Mouse (Mus musculus): ENCODE data around the gene Hip1r. TPM values are rescaled to one million over a fixed set of nuclear protein-coding genes. Genes with fewer than 3 reads are reported as not detected.

Gene Hip1r
- polyA plus RNA-seq, 1 experiment from 2014 or later: 14.5 TPM

DNA sequence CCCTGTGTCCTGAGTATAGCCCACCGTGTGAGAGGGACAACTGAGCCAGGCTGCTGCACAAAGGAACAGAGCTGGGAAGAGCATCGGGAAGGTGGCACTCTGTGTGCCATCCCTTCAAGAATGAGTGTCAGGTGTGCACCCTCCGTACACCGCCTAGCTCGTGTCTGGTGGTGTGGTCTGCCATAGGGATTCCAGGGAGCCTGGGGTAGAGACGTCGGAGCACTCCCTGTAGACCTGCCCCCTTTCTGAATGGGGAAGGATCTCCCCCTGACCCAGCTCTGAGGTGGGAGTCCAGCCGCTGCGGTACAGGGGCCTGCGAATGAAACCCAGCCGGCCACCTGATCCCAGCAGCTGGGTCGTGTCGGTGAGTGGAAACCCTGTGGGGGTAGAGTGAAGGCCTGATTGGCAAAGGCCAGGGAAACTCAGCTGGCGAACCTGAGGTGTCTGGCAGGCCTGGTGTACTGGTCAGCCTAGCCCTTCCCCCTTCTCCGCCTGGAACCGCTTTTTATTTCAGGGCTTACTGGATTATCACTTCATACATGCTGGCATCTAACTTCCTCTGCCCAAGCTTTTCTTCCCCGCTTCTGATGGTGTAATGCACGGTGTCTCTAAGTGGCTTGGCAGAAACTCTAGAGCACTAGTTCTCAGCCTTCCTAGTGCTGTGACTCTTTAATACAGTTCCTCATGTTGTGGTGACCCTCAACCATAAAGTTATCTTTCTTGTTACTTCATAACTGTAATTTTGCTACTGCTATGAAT is 6.0 kb downstream of the Hip1r start:
- no peaks in the 10 kb centered on the region for H3K9me3 ChIP-seq (ENCODE audit: control insufficient read depth, low read length)
- peaks cover 7% of the 10 kb centered on the region; the same call in 1 of the 2 replicates for H3K27me3 ChIP-seq (ENCODE audit: control insufficient read depth, insufficient read depth, low read depth, low read length)
- no peak for ATAC-seq (ENCODE audit: low read depth)
- H3K4me3 ChIP-seq (ENCODE audit: low read length): no peak overlapping the region
- no peak overlapping the region for H3K27ac ChIP-seq (ENCODE audit: low read length)
- 64% methylated on average over 18 of the region's 18 CpGs for WGBS
- no peak overlapping the region for H3K9ac ChIP-seq (ENCODE audit: low read length)
- H3K4me2 ChIP-seq (ENCODE audit: low read depth, low read length): no peak overlapping the region
- H3K36me3 ChIP-seq (ENCODE audit: control insufficient read depth, insufficient read depth, low read length): no peaks in the 10 kb centered on the region
- peaks cover 29% of the 10 kb centered on the region for H3K4me1 ChIP-seq (replicated peaks; ENCODE audit: control insufficient read depth, insufficient read depth, low read length)

DNA sequence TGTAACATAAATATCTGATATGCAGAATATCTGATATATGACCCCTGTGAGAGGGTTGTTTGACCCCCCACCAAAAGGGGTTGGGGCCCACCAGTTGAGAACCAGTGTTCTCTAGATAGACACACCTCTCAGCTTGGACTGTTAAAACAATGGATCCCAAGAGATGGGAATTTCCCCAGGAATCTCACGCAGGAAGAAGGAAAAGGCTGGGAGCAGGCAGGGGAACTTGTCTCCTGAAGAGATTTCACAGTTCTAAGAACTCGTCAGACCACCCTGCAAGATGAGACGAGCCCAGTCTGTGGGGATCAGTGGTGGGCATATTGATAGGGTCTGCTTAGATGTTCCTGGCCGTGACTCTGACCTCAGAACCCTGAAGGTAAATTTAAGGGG is 6.5 kb downstream of the Hip1r start:
- no peak overlapping the region for H3K9ac ChIP-seq (ENCODE audit: low read length)
- 48% methylated on average over 4 of the region's 4 CpGs for WGBS
- H3K4me3 ChIP-seq (ENCODE audit: low read length): no peak overlapping the region
- H3K9me3 ChIP-seq (ENCODE audit: control insufficient read depth, low read length): no peaks in the 10 kb centered on the region
- no peaks in the 10 kb centered on the region for H3K36me3 ChIP-seq (ENCODE audit: control insufficient read depth, insufficient read depth, low read length)
- peak overlapping the region; percentile 43 for H3K27ac ChIP-seq (ENCODE audit: low read length)
- peaks cover 3% of the 10 kb centered on the region; the same call in 1 of the 2 replicates for H3K27me3 ChIP-seq (ENCODE audit: control insufficient read depth, insufficient read depth, low read depth, low read length)
- no peak for ATAC-seq (ENCODE audit: low read depth)
- peaks cover 26% of the 10 kb centered on the region for H3K4me1 ChIP-seq (replicated peaks; ENCODE audit: control insufficient read depth, insufficient read depth, low read length)
- H3K4me2 ChIP-seq (ENCODE audit: low read depth, low read length): no peak overlapping the region

DNA sequence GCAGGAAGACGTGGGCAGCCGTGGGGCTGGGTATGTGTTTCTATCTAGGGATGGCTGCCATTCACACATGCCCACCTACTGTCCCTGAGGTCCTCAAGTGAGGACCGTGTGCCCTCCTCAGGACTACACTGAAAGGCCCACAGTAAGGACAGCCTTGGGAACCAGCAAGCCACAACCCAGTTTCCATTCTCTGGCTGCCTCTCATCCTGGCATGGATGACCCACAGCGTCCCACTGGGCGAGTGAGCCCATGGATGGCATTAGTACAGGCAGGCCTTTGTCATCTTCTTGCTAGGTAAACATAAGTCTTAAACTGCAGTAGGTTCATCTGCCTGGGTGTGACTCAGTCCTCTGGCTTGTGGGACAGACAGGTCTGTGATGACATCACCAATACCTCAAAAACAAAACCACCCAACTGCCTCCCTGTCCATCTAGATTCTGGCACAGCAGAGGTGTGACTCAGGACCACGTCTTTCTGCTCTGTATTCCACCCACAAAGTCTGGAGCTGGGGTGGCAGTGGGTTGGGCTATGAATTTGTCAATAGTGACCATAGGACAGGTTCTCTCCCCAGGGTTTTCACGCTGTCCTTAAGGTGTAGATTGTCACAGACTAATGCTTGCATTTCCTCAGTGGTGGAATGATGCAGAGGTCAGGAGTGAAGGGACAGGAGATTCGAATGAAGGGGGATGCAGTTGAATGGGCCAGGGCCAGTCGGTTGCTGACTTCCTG is 7.3 kb downstream of the Hip1r start:
- no peak for ATAC-seq (ENCODE audit: low read depth)
- Histone ChIP-seq H3K9ac (ENCODE audit: low read length) (no peak overlapping the region), H3K27me3 (ENCODE audit: control insufficient read depth, insufficient read depth, low read depth, low read length) (no peaks in the 10 kb centered on the region), H3K36me3 (ENCODE audit: control insufficient read depth, insufficient read depth, low read length) (no peaks in the 10 kb centered on the region), H3K4me1 (replicated peaks; ENCODE audit: control insufficient read depth, insufficient read depth, low read length) (peaks cover 25% of the 10 kb centered on the region), H3K4me3 (ENCODE audit: low read length) (no peak overlapping the region), H3K27ac (ENCODE audit: low read length) (peak overlapping the region; percentile 12; the same call in 1 of the 2 replicates), H3K4me2 (ENCODE audit: low read depth, low read length) (no peak overlapping the region), H3K9me3 (ENCODE audit: control insufficient read depth, low read length) (no peaks in the 10 kb centered on the region)
- WGBS: 69% methylated on average over 9 of the region's 9 CpGs

DNA sequence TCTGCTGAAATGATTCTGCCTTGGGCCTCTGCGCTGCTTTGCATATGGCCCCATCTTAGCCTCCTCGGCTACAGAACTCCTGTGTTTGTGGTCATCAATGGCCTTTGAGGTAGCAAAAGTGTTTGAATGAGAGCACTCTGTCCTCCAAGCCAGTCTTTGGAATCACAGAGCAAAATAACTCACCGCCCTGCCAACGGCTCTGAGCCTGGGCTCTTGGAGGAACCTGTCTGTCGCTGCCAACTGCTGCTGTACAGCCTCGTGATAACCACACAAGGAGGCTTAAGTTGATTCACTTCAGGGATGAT is 7.8 kb downstream of the Hip1r start:
- ATAC-seq (ENCODE audit: low read depth): no peak
- Histone ChIP-seq H3K27ac (ENCODE audit: low read length) (no peak overlapping the region), H3K4me2 (ENCODE audit: low read depth, low read length) (no peak overlapping the region), H3K9ac (ENCODE audit: low read length) (no peak overlapping the region), H3K4me1 (replicated peaks; ENCODE audit: control insufficient read depth, insufficient read depth, low read length) (peaks cover 21% of the 10 kb centered on the region), H3K36me3 (ENCODE audit: control insufficient read depth, insufficient read depth, low read length) (no peaks in the 10 kb centered on the region), H3K9me3 (ENCODE audit: control insufficient read depth, low read length) (no peaks in the 10 kb centered on the region), H3K27me3 (ENCODE audit: control insufficient read depth, insufficient read depth, low read depth, low read length) (no peaks in the 10 kb centered on the region), H3K4me3 (ENCODE audit: low read length) (no peak overlapping the region)
- 62% methylated on average over 6 of the region's 6 CpGs for WGBS

DNA sequence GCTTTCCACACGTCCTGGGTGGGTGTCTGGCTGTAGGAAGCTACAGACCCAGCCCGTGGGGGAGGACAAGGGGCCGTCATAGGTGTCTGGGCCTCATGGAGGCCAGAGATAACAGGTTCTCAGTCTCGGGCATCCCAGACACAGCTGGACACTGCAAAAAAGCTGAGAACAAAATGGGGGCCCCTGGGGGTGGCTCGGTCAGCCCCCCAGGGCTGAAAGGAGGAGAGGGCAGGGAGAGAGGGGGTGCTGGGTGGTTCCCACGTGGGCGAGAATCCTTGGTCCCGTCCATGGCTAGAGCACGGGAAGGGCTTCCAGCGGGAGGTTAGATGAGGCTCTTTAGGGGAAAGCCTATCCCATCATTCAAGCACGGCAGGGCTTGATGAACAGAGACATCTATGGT is 9.4 kb downstream of the Hip1r start:
- H3K4me3 ChIP-seq (ENCODE audit: low read length): no peak overlapping the region
- no peaks in the 10 kb centered on the region for H3K9me3 ChIP-seq (ENCODE audit: control insufficient read depth, low read length)
- H3K4me2 ChIP-seq (ENCODE audit: low read depth, low read length): no peak overlapping the region
- no peaks in the 10 kb centered on the region for H3K36me3 ChIP-seq (ENCODE audit: control insufficient read depth, insufficient read depth, low read length)
- 68% methylated on average over 11 of the region's 11 CpGs for WGBS
- peaks cover 14% of the 10 kb centered on the region; the same call in 1 of the 2 replicates for H3K4me1 ChIP-seq (replicated peaks; ENCODE audit: control insufficient read depth, insufficient read depth, low read length)
- H3K27me3 ChIP-seq (ENCODE audit: control insufficient read depth, insufficient read depth, low read depth, low read length): no peaks in the 10 kb centered on the region
- no peak overlapping the region for H3K27ac ChIP-seq (ENCODE audit: low read length)
- no peak overlapping the region for H3K9ac ChIP-seq (ENCODE audit: low read length)
- ATAC-seq (ENCODE audit: low read depth): no peak

DNA sequence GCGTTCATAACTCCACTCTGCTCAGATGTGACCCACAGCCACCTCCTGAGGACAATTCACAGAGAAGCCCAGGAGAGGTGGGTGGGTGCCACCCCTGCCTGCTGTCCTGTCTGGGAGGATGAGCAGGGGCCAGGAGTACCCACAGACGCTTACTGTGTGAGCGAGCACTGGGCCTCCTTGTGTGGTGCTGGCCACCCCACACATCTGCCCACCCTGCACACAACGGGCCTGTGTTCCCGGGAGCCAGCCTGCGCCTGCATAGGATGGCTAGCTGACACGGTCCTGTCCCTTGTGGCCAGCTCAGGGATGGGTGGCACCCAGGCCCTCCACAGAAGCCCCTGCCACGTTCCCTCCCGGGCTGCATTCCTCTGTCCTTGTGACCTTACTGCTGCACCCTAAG is 12.0 kb downstream of the Hip1r start:
- Histone ChIP-seq H3K27ac (ENCODE audit: low read length) (no peak overlapping the region), H3K4me3 (ENCODE audit: low read length) (no peak overlapping the region), H3K4me2 (ENCODE audit: low read depth, low read length) (no peak overlapping the region), H3K36me3 (ENCODE audit: control insufficient read depth, insufficient read depth, low read length) (no peaks in the 10 kb centered on the region), H3K9ac (ENCODE audit: low read length) (no peak overlapping the region), H3K9me3 (ENCODE audit: control insufficient read depth, low read length) (no peaks in the 10 kb centered on the region), H3K4me1 (replicated peaks; ENCODE audit: control insufficient read depth, insufficient read depth, low read length) (0 out of 2 replicates have a peak, but pooled peaks cover 2% of the 10 kb centered on the region), H3K27me3 (ENCODE audit: control insufficient read depth, insufficient read depth, low read depth, low read length) (no peaks in the 10 kb centered on the region)
- no peak for ATAC-seq (ENCODE audit: low read depth)
- WGBS: 64% methylated on average over 9 of the region's 9 CpGs

DNA sequence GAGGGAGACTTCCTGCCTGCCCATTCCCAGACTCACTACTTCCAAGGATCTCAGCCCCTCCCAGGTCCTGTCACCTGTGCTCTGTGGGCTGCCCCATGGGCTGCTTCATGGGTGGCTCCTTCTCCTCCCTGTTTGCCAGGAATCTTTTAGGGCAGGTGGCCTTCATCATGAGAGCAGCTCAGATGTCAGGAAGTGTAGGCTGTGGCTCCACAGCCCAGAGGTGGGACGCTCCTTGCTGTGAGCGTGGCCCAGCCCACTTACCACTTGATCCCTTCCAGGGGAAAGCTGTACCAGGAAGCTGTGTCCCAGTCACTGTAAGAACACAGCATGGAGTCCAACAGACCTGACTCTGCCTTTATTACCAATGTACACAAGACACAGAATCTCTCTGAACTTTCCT is 13.5 kb downstream of the Hip1r start:
- Histone ChIP-seq H3K4me2 (ENCODE audit: low read depth, low read length) (no peak overlapping the region), H3K27ac (ENCODE audit: low read length) (no peak overlapping the region), H3K9ac (ENCODE audit: low read length) (no peak overlapping the region), H3K4me1 (replicated peaks; ENCODE audit: control insufficient read depth, insufficient read depth, low read length) (peaks cover 2% of the 10 kb centered on the region; the same call in 1 of the 2 replicates), H3K27me3 (ENCODE audit: control insufficient read depth, insufficient read depth, low read depth, low read length) (no peaks in the 10 kb centered on the region), H3K4me3 (ENCODE audit: low read length) (no peak overlapping the region), H3K9me3 (ENCODE audit: control insufficient read depth, low read length) (no peaks in the 10 kb centered on the region), H3K36me3 (ENCODE audit: control insufficient read depth, insufficient read depth, low read length) (no peaks in the 10 kb centered on the region)
- WGBS: 26% methylated on average over 2 of the region's 2 CpGs
- peak; percentile 62 for ATAC-seq (ENCODE audit: low read depth)

DNA sequence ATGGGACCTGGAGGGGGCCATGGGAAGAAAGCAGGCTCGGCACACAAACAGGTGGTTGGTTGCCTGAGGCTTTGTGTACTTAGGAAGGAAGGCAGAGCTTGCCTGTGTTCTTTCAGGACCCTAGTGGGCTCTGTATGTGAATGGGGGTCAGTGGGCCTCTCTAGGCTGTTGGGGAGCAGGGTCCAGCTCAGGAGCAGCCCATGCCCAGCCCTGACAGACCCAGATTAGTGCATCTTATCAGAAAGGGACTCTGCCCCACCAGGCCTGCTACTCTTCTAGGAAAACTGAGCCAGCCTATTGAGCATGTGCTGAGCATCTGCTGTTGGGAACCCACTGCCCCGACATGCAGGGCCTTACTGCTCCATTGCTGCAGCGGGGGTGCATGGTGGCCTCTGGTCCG is 14.1 kb downstream of the Hip1r start:
- Histone ChIP-seq H3K27ac (ENCODE audit: low read length) (no peak overlapping the region), H3K4me1 (replicated peaks; ENCODE audit: control insufficient read depth, insufficient read depth, low read length) (peaks cover 7% of the 10 kb centered on the region), H3K27me3 (ENCODE audit: control insufficient read depth, insufficient read depth, low read depth, low read length) (no peaks in the 10 kb centered on the region), H3K9me3 (ENCODE audit: control insufficient read depth, low read length) (no peaks in the 10 kb centered on the region), H3K4me3 (ENCODE audit: low read length) (no peak overlapping the region), H3K4me2 (ENCODE audit: low read depth, low read length) (no peak overlapping the region), H3K9ac (ENCODE audit: low read length) (no peak overlapping the region), H3K36me3 (ENCODE audit: control insufficient read depth, insufficient read depth, low read length) (no peaks in the 10 kb centered on the region)
- no peak for ATAC-seq (ENCODE audit: low read depth)
- 73% methylated on average over 4 of the region's 4 CpGs for WGBS

DNA sequence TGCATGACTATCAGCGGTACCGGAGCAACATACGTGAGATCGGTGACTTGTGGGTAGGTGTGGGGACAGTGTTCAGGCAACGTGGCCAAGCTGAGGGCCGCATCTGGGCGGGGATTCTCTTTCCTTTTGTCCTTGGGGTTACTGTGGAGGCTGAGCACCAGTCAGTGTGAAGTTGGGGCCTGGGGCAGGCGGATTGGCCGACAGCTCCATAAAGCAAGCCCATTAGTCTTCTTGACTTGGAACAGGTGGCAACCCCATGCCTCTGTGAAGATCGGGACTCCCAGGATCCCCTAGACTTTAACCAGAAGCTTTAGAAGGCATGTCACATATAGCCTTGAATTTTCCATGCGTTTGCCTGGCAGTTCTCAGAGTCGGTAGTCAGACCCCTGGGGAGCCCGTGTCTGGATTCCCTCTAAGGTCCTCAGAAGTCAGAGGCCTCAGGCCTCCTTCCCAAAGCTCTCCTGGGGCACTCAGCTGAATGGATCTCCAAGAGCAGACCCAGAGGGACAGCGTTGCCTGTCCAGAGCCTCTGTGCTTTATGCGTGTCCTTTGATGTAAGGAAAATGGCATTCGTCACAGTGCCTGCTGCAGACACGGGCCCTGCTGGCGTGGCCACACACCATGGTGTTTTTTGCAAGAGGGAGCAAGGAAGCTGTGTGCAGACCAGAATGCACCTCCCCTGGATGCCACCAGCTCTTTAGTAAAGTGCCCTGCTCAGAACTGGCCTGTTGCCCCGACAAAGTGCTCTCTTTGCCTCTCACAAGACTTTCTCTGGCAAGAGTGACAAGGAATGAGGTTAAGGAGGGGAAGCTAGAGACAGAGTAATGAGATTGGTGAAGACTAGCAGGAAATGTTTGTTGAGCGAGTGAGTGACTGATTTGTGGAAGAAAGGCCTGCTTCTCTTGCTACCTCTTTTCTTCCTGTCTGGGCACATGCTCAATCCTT is 16.8 kb downstream of the Hip1r start:
- Histone ChIP-seq H3K27me3 (ENCODE audit: control insufficient read depth, insufficient read depth, low read depth, low read length) (no peaks in the 10 kb centered on the region), H3K36me3 (ENCODE audit: control insufficient read depth, insufficient read depth, low read length) (no peaks in the 10 kb centered on the region), H3K27ac (ENCODE audit: low read length) (no peak overlapping the region), H3K9me3 (ENCODE audit: control insufficient read depth, low read length) (no peaks in the 10 kb centered on the region), H3K4me2 (ENCODE audit: low read depth, low read length) (no peak overlapping the region), H3K4me3 (ENCODE audit: low read length) (no peak overlapping the region), H3K4me1 (replicated peaks; ENCODE audit: control insufficient read depth, insufficient read depth, low read length) (peaks cover 13% of the 10 kb centered on the region), H3K9ac (ENCODE audit: low read length) (no peak overlapping the region; the same call in 1 of the 2 replicates)
- ATAC-seq (ENCODE audit: low read depth): no peak
- 73% methylated on average over 20 of the region's 20 CpGs for WGBS
